Mouse (Mus musculus): Measurements from ENCODE around the gene Bbip1. TPM values are rescaled to one million over a fixed set of nuclear protein-coding genes. Genes with fewer than 3 reads are reported as not detected.

Bbip1 gene
- polyA plus RNA-seq, 1 experiment from 2014 or later, result 135 TPM

DNA sequence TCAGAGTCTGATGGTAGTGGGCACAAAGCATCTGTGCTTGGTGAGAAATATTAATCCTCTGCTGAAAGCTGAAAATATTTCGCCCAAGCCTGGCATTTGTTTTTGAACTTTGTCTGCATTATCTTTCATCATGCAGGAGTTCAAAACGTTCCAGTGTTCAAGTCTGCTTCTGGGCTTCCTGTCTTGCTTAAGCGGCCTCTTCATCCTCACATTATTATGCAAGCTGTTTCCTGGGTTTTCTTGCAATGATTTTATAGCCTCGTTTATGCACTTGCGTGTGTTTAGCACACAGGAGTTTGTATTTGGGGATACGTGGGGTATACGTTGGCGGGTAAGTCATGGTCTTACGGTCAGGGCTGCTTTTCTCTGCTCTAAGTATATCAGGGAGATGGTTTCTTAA lies 56.1 kb downstream of the Bbip1 start:
- no peak for ATAC-seq (ENCODE audit: low FRiP score)
- H3K9me3 ChIP-seq (replicated peaks), result no peaks in the 10 kb centered on the region
- H3K4me2 ChIP-seq, result no peak overlapping the region
- H3K27me3 ChIP-seq (replicated peaks), result no peaks in the 10 kb centered on the region
- no peak overlapping the region for H3K4me3 ChIP-seq (replicated peaks)
- WGBS, result 80% methylated on average over 9 of the region's 9 CpGs
- H3K27ac ChIP-seq (replicated peaks), result no peak overlapping the region
- H3K9ac ChIP-seq (replicated peaks), result no peak overlapping the region
- H3K36me3 ChIP-seq, result no peaks in the 10 kb centered on the region
- 0 out of 2 replicates have a peak, but pooled peaks cover 6% of the 10 kb centered on the region for H3K4me1 ChIP-seq

DNA sequence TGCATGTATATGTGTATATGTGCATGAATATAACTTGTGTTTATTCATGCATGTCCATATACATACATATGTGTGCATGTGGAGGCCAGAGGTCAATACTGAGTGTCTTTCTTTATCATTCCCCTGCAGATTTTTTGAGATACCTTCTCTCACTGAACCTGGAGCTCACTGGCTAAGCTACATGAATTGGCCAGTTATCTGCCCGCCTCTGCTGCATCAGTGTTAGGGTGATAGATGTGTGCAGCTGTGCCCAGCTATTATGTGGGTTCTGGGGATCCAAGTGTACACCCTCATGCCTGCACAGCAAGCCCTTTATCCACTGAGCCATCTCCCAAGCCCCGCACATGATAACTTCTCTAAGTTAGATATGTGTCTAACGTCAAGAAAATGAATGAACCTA lies 56.6 kb downstream of the Bbip1 start:
- no peak overlapping the region for H3K9ac ChIP-seq (replicated peaks)
- H3K27ac ChIP-seq (replicated peaks), result no peak overlapping the region
- H3K4me2 ChIP-seq, result no peak overlapping the region
- 79% methylated on average over 3 of the region's 3 CpGs for WGBS
- H3K4me1 ChIP-seq, result 0 out of 2 replicates have a peak, but pooled peaks cover 6% of the 10 kb centered on the region
- ATAC-seq (ENCODE audit: low FRiP score), result no peak
- no peaks in the 10 kb centered on the region for H3K9me3 ChIP-seq (replicated peaks)
- H3K27me3 ChIP-seq (replicated peaks), result no peaks in the 10 kb centered on the region
- H3K4me3 ChIP-seq (replicated peaks), result no peak overlapping the region
- no peaks in the 10 kb centered on the region for H3K36me3 ChIP-seq

DNA sequence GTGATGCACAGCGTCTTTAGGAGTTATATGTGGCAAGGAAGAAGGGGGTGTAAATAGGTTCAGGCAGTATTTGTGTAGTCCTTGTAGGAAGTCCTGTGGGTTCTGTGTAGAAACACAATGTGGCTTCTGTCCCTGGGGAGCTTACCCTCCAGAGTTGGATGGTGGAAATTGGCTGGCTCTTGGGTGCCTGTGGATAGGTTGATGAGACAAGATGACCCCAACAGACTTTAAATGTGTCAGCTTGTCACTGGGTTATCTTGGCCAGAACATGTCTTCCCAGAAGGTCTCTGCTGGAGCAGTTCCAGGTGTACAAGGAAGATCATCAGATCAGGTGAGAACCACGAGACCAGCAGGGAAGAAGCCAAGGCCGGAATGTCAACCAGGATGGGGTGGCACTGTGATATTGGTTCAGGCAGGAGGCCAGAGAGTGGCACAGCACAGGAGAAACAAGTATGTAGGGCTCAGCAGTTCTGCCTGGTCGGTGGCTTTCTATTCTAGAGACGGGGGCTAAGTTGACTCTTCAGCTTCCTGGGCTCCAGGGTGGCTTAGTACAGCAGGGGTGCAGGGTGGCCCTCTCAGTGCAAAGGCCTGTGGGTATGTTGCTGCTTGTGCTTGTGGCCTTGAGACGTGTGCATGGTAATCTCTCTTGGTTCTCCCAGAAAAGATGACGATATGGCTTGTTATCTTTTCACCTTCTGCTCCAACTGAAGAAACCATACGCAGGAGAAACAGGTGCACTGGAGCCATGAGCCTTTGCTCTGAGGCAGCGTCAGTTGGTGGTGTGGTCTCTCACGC lies 57.7 kb downstream of the Bbip1 start:
- Histone ChIP-seq H3K36me3 (no peaks in the 10 kb centered on the region), H3K27ac (replicated peaks) (no peak overlapping the region), H3K9me3 (replicated peaks) (no peaks in the 10 kb centered on the region), H3K9ac (replicated peaks) (no peak overlapping the region), H3K4me3 (replicated peaks) (no peak overlapping the region), H3K4me1 (no peaks in the 10 kb centered on the region), H3K4me2 (no peak overlapping the region), H3K27me3 (replicated peaks) (no peaks in the 10 kb centered on the region)
- 92% methylated on average over 10 of the region's 10 CpGs for WGBS
- ATAC-seq (ENCODE audit: low FRiP score), result no peak

DNA sequence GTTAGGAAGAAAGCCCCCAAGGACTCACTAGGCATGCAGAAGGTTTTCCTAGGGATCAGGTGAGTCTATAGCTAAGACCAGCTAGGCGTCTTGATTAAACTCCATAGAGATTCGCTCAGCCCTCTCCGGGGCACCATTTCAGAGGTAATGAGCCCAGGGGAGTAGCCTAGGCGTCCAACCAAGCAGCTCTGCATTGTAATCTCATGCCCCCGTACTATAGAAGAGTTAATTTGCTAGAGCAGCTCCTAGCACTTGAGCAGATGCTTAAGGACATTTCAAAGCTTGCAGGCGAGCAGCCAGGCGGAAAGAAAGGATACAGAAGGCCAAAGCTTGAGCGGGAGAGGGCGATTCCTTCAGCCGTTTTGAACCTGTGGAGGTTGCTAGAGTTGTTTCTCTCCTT lies 59.0 kb downstream of the Bbip1 start:
- no peak for ATAC-seq (ENCODE audit: low FRiP score)
- Histone ChIP-seq H3K4me1 (no peaks in the 10 kb centered on the region), H3K4me3 (replicated peaks) (no peak overlapping the region), H3K27me3 (replicated peaks) (no peaks in the 10 kb centered on the region), H3K27ac (replicated peaks) (no peak overlapping the region; the same call in 1 of the 2 replicates), H3K4me2 (no peak overlapping the region), H3K9ac (replicated peaks) (no peak overlapping the region), H3K9me3 (replicated peaks) (no peaks in the 10 kb centered on the region), H3K36me3 (no peaks in the 10 kb centered on the region)
- WGBS, result 49% methylated on average over 10 of the region's 10 CpGs

DNA sequence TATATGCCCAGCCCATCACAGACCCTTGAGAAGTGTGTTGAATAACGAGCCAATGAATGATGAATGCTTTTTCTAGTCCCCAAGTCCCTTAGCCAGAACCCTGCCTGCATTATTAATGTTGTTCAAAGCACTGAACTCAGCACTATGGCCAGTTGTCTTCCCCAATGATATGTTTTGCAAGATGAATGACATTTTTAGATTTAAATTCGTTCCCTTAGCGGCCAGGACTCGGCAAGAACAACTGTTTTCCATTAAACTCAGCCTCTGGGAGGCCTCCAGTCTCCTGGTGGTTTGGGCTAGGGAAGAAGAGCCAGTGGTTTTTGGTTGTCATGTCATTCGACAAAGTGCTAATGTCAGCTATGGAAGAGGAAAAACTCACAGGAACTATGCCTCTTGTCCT lies 62.6 kb downstream of the Bbip1 start:
- no peak for ATAC-seq (ENCODE audit: low FRiP score)
- no peaks in the 10 kb centered on the region for H3K9me3 ChIP-seq (replicated peaks)
- H3K4me3 ChIP-seq (replicated peaks), result no peak overlapping the region
- H3K4me2 ChIP-seq, result no peak overlapping the region
- no peaks in the 10 kb centered on the region for H3K27me3 ChIP-seq (replicated peaks)
- H3K9ac ChIP-seq (replicated peaks), result no peak overlapping the region
- no peaks in the 10 kb centered on the region for H3K36me3 ChIP-seq
- H3K4me1 ChIP-seq, result no peaks in the 10 kb centered on the region
- 66% methylated on average over 5 of the region's 5 CpGs for WGBS
- no peak overlapping the region for H3K27ac ChIP-seq (replicated peaks)

DNA sequence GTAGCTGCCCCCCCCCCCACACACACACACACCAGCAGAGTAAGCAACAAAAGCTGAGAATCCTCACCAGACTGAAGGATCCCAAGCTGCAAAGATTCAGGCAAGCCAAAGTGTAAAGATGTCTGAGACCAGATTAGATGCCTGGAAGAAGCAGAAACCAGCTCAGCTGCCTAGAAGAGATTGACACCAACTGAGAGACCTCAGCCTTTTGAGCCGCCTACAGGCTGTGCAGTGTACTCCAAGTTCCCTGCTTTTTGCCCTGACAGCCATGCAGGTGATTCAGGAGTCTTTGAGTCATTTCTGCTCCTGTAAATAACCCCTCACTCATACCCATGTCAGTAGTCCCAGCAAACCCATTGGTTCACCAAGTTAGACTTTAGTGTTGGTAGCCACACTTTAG lies 64.0 kb downstream of the Bbip1 start:
- 93% methylated on average over 1 of the region's 1 CpGs for WGBS

More for the DNA sequence above, 64.0 kb downstream of the Bbip1 start:
- ATAC-seq (ENCODE audit: low FRiP score), result no peak
- Histone ChIP-seq H3K4me2 (no peak overlapping the region), H3K4me3 (replicated peaks) (no peak overlapping the region), H3K27me3 (replicated peaks) (no peaks in the 10 kb centered on the region), H3K4me1 (no peaks in the 10 kb centered on the region), H3K9me3 (replicated peaks) (no peaks in the 10 kb centered on the region), H3K9ac (replicated peaks) (no peak overlapping the region), H3K36me3 (no peaks in the 10 kb centered on the region), H3K27ac (replicated peaks) (no peak overlapping the region)

Other genes with a start within 250 kb of the Bbip1 start
- 60.3 and 69.1 TPM in 2 replicates for gene Pdcd4, start 52.4 kb downstream of the Bbip1 start, polyA plus RNA-seq (2015; fragmentation: Nextera tagmentation; extraction: Ambion mirVana)
- gene Shoc2, start 321 bp downstream of the Bbip1 start, polyA plus RNA-seq (2015; fragmentation: Nextera tagmentation; extraction: Ambion mirVana), result 58.4 and 59.4 TPM in 2 replicates
- gene Adra2a, start 99.5 kb upstream of the Bbip1 start, polyA plus RNA-seq (2015; fragmentation: Nextera tagmentation; extraction: Ambion mirVana), result 3.9 and 4.6 TPM in 2 replicates

All from neural tube, embryonic 15.5 days (tissue).